Mouse (Mus musculus) forebrain, embryonic 16.5 days (tissue): Measurements from ENCODE around the gene Rpp40. TPM values are rescaled to one million over a fixed set of nuclear protein-coding genes. Genes with fewer than 3 reads are reported as not detected.

ENCODE experiments used
- ATAC-seq: fragments of 200-750 bp; cut with Nextera tagmentation; 2 replicates; pipeline ENCODE4 v1.8.0; 2017; ENCODE audit warnings: mild to moderate bottlenecking, moderate library complexity
- H3K27ac ChIP-seq: fragments of 300-500 bp; sonication (generic); 2 replicates; pipeline ENCODE4 v1.5.1; 2014; ENCODE audit warnings: low read length, control low read depth
- H3K27me3 ChIP-seq: fragments of 300-500 bp; sonication (generic); replicated peaks from 2 replicates; pipeline ENCODE4 v1.6.1; 2014; ENCODE audit warnings: low read length; ENCODE audit not compliant: control insufficient read depth, insufficient read depth
- H3K36me3 ChIP-seq: fragments of 300-500 bp; sonication (generic); 2 replicates; pipeline ENCODE4 v1.6.1; 2014; ENCODE audit not compliant: control insufficient read depth, insufficient read depth
- H3K4me1 ChIP-seq: fragments of 300-500 bp; sonication (generic); replicated peaks from 2 replicates; pipeline ENCODE4 v1.6.1; 2014; ENCODE audit warnings: low read length; ENCODE audit not compliant: control insufficient read depth, insufficient read depth
- H3K4me2 ChIP-seq: fragments of 300-500 bp; sonication (generic); 2 replicates; pipeline ENCODE4 v1.6.1; 2014; ENCODE audit warnings: mild to moderate bottlenecking, low read length, control low read depth
- H3K4me3 ChIP-seq: fragments of 300-500 bp; sonication (generic); replicated peaks from 2 replicates; pipeline ENCODE4 v1.5.1; 2014; ENCODE audit warnings: mild to moderate bottlenecking, low read length, control low read depth
- H3K9ac ChIP-seq: fragments of 300-500 bp; sonication (generic); replicated peaks from 2 replicates; pipeline ENCODE4 v1.6.1; 2014; ENCODE audit warnings: low read depth, low read length, control low read depth
- H3K9me3 ChIP-seq: fragments of 300-500 bp; sonication (generic); 2 replicates; pipeline ENCODE4 v1.6.1; 2016; ENCODE audit warnings: low read length; ENCODE audit not compliant: control insufficient read depth
- WGBS: fragments of 180-500 bp; shearing (Covaris S2); extraction: QIAGEN DNeasy Blood & Tissue Kit; methylation state at CpG from one replicate; pipeline ENCODE4 v1.1.7; 2014; 5-methylcytosine and 5-hydroxymethylcytosine counted together
- polyA plus RNA-seq: library from polyadenylated mRNA; unstranded; fragments of >200 nt; fragmentation: Nextera tagmentation; extraction: Ambion mirVana; gene quantifications from 2 replicates; pipeline ENCODE4 v1.2.1, GENCODE M21; 2015

Gene Rpp40
- polyA plus RNA-seq, 1 experiment from 2014 or later, result 8.2 TPM

DNA sequence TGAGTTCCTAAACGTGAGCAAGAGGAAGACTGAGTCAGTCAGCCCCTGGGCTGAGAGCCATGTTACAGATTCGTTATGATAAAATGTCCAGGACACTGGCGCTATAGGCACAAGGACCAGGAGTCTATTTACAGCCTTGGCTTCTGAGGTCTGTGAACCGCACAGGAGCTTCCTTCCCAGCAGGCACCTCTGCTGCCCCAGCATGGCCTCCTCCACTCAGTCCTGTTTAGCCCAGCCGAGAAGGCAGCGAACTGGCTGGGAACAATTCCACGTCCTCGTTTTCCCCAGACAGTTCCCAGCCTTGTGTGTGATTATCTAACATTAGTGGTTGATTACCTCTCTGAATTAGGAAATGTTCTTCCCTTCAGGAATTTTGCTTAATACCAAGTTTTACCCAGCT is 45.2 kb downstream of the Rpp40 start:
- H3K4me1 ChIP-seq, result no peaks in the 10 kb centered on the region
- no peaks in the 10 kb centered on the region for H3K27me3 ChIP-seq
- no peak overlapping the region for H3K4me3 ChIP-seq
- no peak overlapping the region for H3K4me2 ChIP-seq
- no peak for ATAC-seq
- no peaks in the 10 kb centered on the region for H3K36me3 ChIP-seq
- WGBS, result 60% methylated on average over 8 of the region's 8 CpGs
- H3K9me3 ChIP-seq, result no peaks in the 10 kb centered on the region
- no peak overlapping the region for H3K27ac ChIP-seq
- no peak overlapping the region for H3K9ac ChIP-seq

GRCm38 (mm10) chr13:35857486-35857885 is 48.7 kb downstream of the Rpp40 start:
- Histone ChIP-seq H3K4me2 (no peak overlapping the region), H3K36me3 (no peaks in the 10 kb centered on the region), H3K27ac (no peak overlapping the region), H3K9me3 (no peaks in the 10 kb centered on the region), H3K9ac (no peak overlapping the region), H3K4me1 (no peaks in the 10 kb centered on the region), H3K27me3 (no peaks in the 10 kb centered on the region), H3K4me3 (no peak overlapping the region)
- no peak for ATAC-seq
- 74% methylated on average over 7 of the region's 7 CpGs for WGBS

- Histone ChIP-seq H3K4me1 (no peaks in the 10 kb centered on the region), H3K4me2 (no peak overlapping the region), H3K27me3 (no peaks in the 10 kb centered on the region), H3K36me3 (no peaks in the 10 kb centered on the region), H3K9me3 (no peaks in the 10 kb centered on the region), H3K4me3 (no peak overlapping the region), H3K9ac (no peak overlapping the region), H3K27ac (no peak overlapping the region)
- 59% methylated on average over 2 of the region's 2 CpGs for WGBS
- no peak for ATAC-seq
Observed at GRCm38 (mm10) chr13:35852851-35853575, 53.1 kb downstream of the Rpp40 start.

- ATAC-seq, result no peak
- H3K36me3 ChIP-seq, result no peaks in the 10 kb centered on the region
Observed at GRCm38 (mm10) chr13:35851581-35851980, 54.6 kb downstream of the Rpp40 start.

DNA sequence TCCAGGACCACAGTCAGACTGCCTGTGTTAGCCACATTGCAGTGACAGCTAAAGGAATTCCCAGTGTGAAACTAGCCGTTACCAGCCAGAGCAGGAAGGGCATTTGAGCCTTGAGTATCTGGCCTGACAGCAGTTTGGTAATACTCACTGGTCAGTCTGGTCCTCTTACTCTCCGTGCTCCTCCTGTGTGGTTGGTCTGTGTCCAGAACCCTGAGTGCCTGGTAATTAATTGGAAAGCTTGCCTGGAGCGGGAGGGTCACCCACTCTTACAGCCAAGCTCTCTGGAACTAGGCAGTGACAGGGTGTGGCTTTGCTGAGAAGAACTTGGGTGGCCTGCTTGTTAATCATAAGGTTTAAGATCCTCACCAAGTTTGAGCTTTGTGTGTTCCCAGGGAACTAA is 57.5 kb downstream of the Rpp40 start:
- H3K9me3 ChIP-seq, result no peaks in the 10 kb centered on the region
- 73% methylated on average over 3 of the region's 3 CpGs for WGBS
- no peaks in the 10 kb centered on the region for H3K36me3 ChIP-seq
- H3K9ac ChIP-seq, result no peak overlapping the region
- H3K4me3 ChIP-seq, result no peak overlapping the region
- no peak for ATAC-seq
- H3K27me3 ChIP-seq, result no peaks in the 10 kb centered on the region
- H3K4me1 ChIP-seq, result no peaks in the 10 kb centered on the region
- H3K4me2 ChIP-seq, result no peak overlapping the region
- no peak overlapping the region for H3K27ac ChIP-seq

More at GRCm38 (mm10) chr13:35851581-35851980, 54.6 kb downstream of the Rpp40 start:
- Histone ChIP-seq H3K27ac (no peak overlapping the region), H3K9me3 (no peaks in the 10 kb centered on the region), H3K4me1 (no peaks in the 10 kb centered on the region), H3K4me2 (no peak overlapping the region), H3K4me3 (no peak overlapping the region), H3K9ac (no peak overlapping the region), H3K27me3 (no peaks in the 10 kb centered on the region)
- WGBS, result 95% methylated on average over 6 of the region's 6 CpGs

- H3K4me3 ChIP-seq, result no peak overlapping the region
- no peak overlapping the region for H3K4me2 ChIP-seq
- H3K9ac ChIP-seq, result no peak overlapping the region
- H3K9me3 ChIP-seq, result no peaks in the 10 kb centered on the region
- ATAC-seq, result no peak
- 59% methylated on average over 3 of the region's 3 CpGs for WGBS
- no peaks in the 10 kb centered on the region for H3K27me3 ChIP-seq
- no peak overlapping the region for H3K27ac ChIP-seq
- no peaks in the 10 kb centered on the region for H3K4me1 ChIP-seq
- H3K36me3 ChIP-seq, result no peaks in the 10 kb centered on the region
Observed at GRCm38 (mm10) chr13:35845306-35845705, 60.9 kb downstream of the Rpp40 start.

Other genes starting within 250 kb of the Rpp40 start
- gene Cdyl, start 246.5 kb downstream of the Rpp40 start, polyA plus RNA-seq, result 4.2 TPM in 2 replicates
- 1.1 and 1.4 TPM in 2 replicates for gene Ppp1r3g, start 52.5 kb upstream of the Rpp40 start, polyA plus RNA-seq
- gene Fars2, start 211.1 kb upstream of the Rpp40 start, polyA plus RNA-seq, result 29.2 and 32.2 TPM in 2 replicates
- 36.9 and 37.1 TPM in 2 replicates for gene Lyrm4, start 211.2 kb upstream of the Rpp40 start, polyA plus RNA-seq